Mouse (Mus musculus): ENCODE measurements at regions not wholly inside any gene's neighbourhood (a gene's known extent, or its start where the extent isn't known, plus 50 kb on each side); places are given as distances from the start of the nearest gene placed in this dataset.
A peak's percentile ranks its signal among the peaks of the same experiment; 100 is the strongest.

DNA sequence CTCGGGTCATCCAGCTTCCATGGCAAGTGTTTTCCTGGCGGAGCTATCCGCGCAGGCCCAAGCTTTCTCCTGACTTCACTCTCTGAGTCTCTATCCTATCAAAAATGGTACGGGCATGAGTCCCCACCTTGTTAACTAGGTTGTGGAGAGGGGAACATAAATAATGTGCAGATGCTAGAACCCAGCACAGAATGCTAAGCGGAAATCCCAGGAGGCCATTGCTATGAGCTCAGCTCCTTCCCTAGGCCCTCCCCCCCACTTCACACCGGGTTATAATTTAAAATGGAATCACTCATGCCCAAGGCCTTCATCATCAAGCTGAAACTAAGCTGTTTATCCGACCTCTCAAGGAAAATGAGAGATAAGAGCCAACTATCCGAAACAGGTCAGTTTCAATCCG is 60.4 kb upstream of the Cd83 start:
- no peak for ATAC-seq (ENCODE audit: insufficient read depth)
- Histone ChIP-seq H3K27me3 (ENCODE audit: insufficient read depth, low read length) (no peaks in the 10 kb centered on the region), H3K36me3 (ENCODE audit: insufficient read depth) (no peaks in the 10 kb centered on the region), H3K9me3 (ENCODE audit: low read depth, low read length) (no peaks in the 10 kb centered on the region), H3K9ac (no peak overlapping the region), H3K4me3 (ENCODE audit: low read depth, low read length) (no peak overlapping the region), H3K4me1 (ENCODE audit: insufficient read depth) (no peaks in the 10 kb centered on the region), H3K27ac (ENCODE audit: low read depth) (no peak overlapping the region), H3K4me2 (no peak overlapping the region)
- TF ChIP-seq CTCF (IDR thresholded peaks at IDR 0.05; ENCODE audit: low read depth): no peak
- DNase-seq: no peak
- WGBS: 79% methylated on average over 10 of the region's 10 CpGs

GRCm38 (mm10) chr13:43725698-43726097 is 58.9 kb upstream of the Cd83 start:
- peak; percentile 87 for DNase-seq
- WGBS: 13% methylated on average over 7 of the region's 7 CpGs
- Histone ChIP-seq H3K4me2 (no peak overlapping the region), H3K36me3 (ENCODE audit: insufficient read depth) (no peaks in the 10 kb centered on the region), H3K27ac (ENCODE audit: low read depth) (no peak overlapping the region), H3K9ac (no peak overlapping the region), H3K4me1 (ENCODE audit: insufficient read depth) (no peaks in the 10 kb centered on the region), H3K9me3 (ENCODE audit: low read depth, low read length) (no peaks in the 10 kb centered on the region), H3K27me3 (ENCODE audit: insufficient read depth, low read length) (no peaks in the 10 kb centered on the region), H3K4me3 (ENCODE audit: low read depth, low read length) (no peak overlapping the region)
- TF ChIP-seq CTCF (IDR thresholded peaks at IDR 0.05; ENCODE audit: low read depth): peak; percentile 94
- ATAC-seq (ENCODE audit: insufficient read depth): peak; percentile 52; the same call in 1 of the 2 replicates

GRCm38 (mm10) chr13:43726895-43727341 is 57.7 kb upstream of the Cd83 start:
- no peak for TF ChIP-seq CTCF (IDR thresholded peaks at IDR 0.05; ENCODE audit: low read depth)
- Histone ChIP-seq H3K9me3 (ENCODE audit: low read depth, low read length) (no peaks in the 10 kb centered on the region), H3K4me2 (no peak overlapping the region), H3K4me1 (ENCODE audit: insufficient read depth) (no peaks in the 10 kb centered on the region), H3K27ac (ENCODE audit: low read depth) (no peak overlapping the region), H3K4me3 (ENCODE audit: low read depth, low read length) (no peak overlapping the region), H3K36me3 (ENCODE audit: insufficient read depth) (no peaks in the 10 kb centered on the region), H3K9ac (no peak overlapping the region), H3K27me3 (ENCODE audit: insufficient read depth, low read length) (no peaks in the 10 kb centered on the region)
- peak; percentile 84 for ATAC-seq (ENCODE audit: insufficient read depth)
- peak; percentile 85 for DNase-seq
- WGBS: 43% methylated on average over 13 of the region's 13 CpGs

DNA sequence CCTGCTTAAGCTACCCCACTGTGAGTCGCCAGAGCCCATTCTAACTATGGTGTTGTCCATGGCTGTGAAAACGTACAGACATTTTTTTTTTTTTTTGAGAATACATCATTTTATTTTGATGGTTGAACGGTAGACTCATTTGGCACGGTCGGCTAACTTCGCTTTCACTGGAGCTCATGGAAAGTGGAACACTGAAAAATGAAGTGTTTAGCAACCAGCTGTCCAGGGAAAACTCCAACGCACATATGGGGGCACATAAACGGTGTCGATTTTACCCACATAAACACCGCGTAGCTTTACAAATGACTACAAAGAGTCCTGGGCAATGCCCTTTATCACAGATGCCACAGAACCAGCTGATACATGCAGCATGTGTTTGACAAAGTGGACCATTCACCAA is 55.0 kb upstream of the Cd83 start:
- no peaks in the 10 kb centered on the region for H3K9me3 ChIP-seq (ENCODE audit: low read depth, low read length)
- no peak overlapping the region for H3K4me3 ChIP-seq (ENCODE audit: low read depth, low read length)
- TF ChIP-seq CTCF (IDR thresholded peaks at IDR 0.05; ENCODE audit: low read depth): no peak
- H3K4me1 ChIP-seq (ENCODE audit: insufficient read depth): 0 out of 2 replicates have a peak, but pooled peaks cover 1% of the 10 kb centered on the region
- ATAC-seq (ENCODE audit: insufficient read depth) (no peak), DNase-seq (no peak)
- no peak overlapping the region for H3K4me2 ChIP-seq
- no peaks in the 10 kb centered on the region for H3K36me3 ChIP-seq (ENCODE audit: insufficient read depth)
- no peak overlapping the region for H3K27ac ChIP-seq (ENCODE audit: low read depth)
- no peaks in the 10 kb centered on the region for H3K27me3 ChIP-seq (ENCODE audit: insufficient read depth, low read length)
- no peak overlapping the region for H3K9ac ChIP-seq
- WGBS: 63% methylated on average over 11 of the region's 11 CpGs

GRCm38 (mm10) chr13:43733061-43733460 is 51.5 kb upstream of the Cd83 start:
- Histone ChIP-seq H3K4me3 (ENCODE audit: low read depth, low read length) (no peak overlapping the region), H3K4me2 (no peak overlapping the region), H3K4me1 (ENCODE audit: insufficient read depth) (0 out of 2 replicates have a peak, but pooled peaks cover 3% of the 10 kb centered on the region), H3K27ac (ENCODE audit: low read depth) (no peak overlapping the region), H3K36me3 (ENCODE audit: insufficient read depth) (no peaks in the 10 kb centered on the region), H3K9ac (no peak overlapping the region), H3K27me3 (ENCODE audit: insufficient read depth, low read length) (no peaks in the 10 kb centered on the region), H3K9me3 (ENCODE audit: low read depth, low read length) (no peaks in the 10 kb centered on the region)
- WGBS: 41% methylated on average over 10 of the region's 10 CpGs
- ATAC-seq (ENCODE audit: insufficient read depth) (peak; percentile 92), DNase-seq (peak; percentile 83)
- TF ChIP-seq CTCF (IDR thresholded peaks at IDR 0.05; ENCODE audit: low read depth): no peak

GRCm38 (mm10) chr13:43734641-43735040 is 49.9 kb upstream of the Cd83 start:
- H3K9ac ChIP-seq: no peak overlapping the region
- H3K9me3 ChIP-seq (ENCODE audit: low read depth, low read length): no peaks in the 10 kb centered on the region
- H3K4me2 ChIP-seq: peak overlapping the region; percentile 40
- H3K4me3 ChIP-seq (ENCODE audit: low read depth, low read length): no peak overlapping the region
- H3K27ac ChIP-seq (ENCODE audit: low read depth): peak overlapping the region; percentile 3; the same call in 1 of the 2 replicates
- TF ChIP-seq CTCF (IDR thresholded peaks at IDR 0.05; ENCODE audit: low read depth): no peak
- peak; percentile 37; the same call in 1 of the 2 replicates for ATAC-seq (ENCODE audit: insufficient read depth)
- H3K27me3 ChIP-seq (ENCODE audit: insufficient read depth, low read length): no peaks in the 10 kb centered on the region
- 40% methylated on average over 14 of the region's 14 CpGs for WGBS
- H3K4me1 ChIP-seq (ENCODE audit: insufficient read depth): 0 out of 2 replicates have a peak, but pooled peaks cover 3% of the 10 kb centered on the region
- H3K36me3 ChIP-seq (ENCODE audit: insufficient read depth): no peaks in the 10 kb centered on the region
- DNase-seq: peak; percentile 85

Measured in lung, embryonic 14.5 days (tissue).